Mouse (Mus musculus) cerebellum, adult 2 months (tissue): ENCODE measurements around the gene Rabep2. TPM values are rescaled to one million over a fixed set of nuclear protein-coding genes. Genes with fewer than 3 reads are reported as not detected.
A peak's percentile ranks its signal among the peaks of the same experiment; 100 is the strongest.

ENCODE experiments used
- DNase-seq, 2 experiments: peaks; one replicate each; pipeline ENCODE4 v3.0.0; 2021
- H3K27ac ChIP-seq: fragments of 200-500 bp; 2 replicates; pipeline ENCODE4 v1.5.1; 2012; ENCODE audit warnings: low read length, control low read depth, inconsistent platforms; ENCODE audit not compliant: insufficient read depth
- H3K27me3 ChIP-seq: fragments of 200-500 bp; 2 replicates; pipeline ENCODE4 v1.6.1; 2012; ENCODE audit warnings: inconsistent platforms, mild to moderate bottlenecking, low read length, moderate library complexity; ENCODE audit not compliant: control insufficient read depth, insufficient read depth
- H3K4me1 ChIP-seq: fragments of 200-500 bp; 2 replicates; pipeline ENCODE4 v1.6.1; 2011; ENCODE audit warnings: low read length; ENCODE audit not compliant: control insufficient read depth, insufficient read depth
- H3K4me3 ChIP-seq: fragments of 200-500 bp; replicated peaks from 2 replicates; pipeline ENCODE3; 2011; ENCODE audit warnings: mild to moderate bottlenecking, low read depth, low read length, control low read depth; ENCODE audit not compliant: insufficient read depth
- CTCF ChIP-seq: fragments of 200-500 bp; IDR thresholded peaks from 2 replicates; pipeline ENCODE4 v1.5.1; 2011; ENCODE audit warnings: low read depth, mild to moderate bottlenecking, control low read depth, low read length, moderate library complexity, borderline replicate concordance; ENCODE audit not compliant: insufficient read depth
- POLR2A ChIP-seq: fragments of 200-500 bp; IDR thresholded peaks from 2 replicates; pipeline ENCODE4 v1.6.1; 2011; ENCODE audit warnings: low read length, control low read depth, borderline replicate concordance; ENCODE audit not compliant: insufficient read depth
- WGBS: fragments of 180-500 bp; shearing (Covaris S2); methylation state at CpG from one replicate; pipeline ENCODE4 v1.1.7; 2018; 5-methylcytosine and 5-hydroxymethylcytosine counted together
- polyA plus RNA-seq: library from polyadenylated mRNA; depleted of rRNA; stranded (reverse); fragments of >200 nt; gene quantifications from 2 replicates; pipeline ENCODE4 v1.2.3, GENCODE M21; 2012

Gene Rabep2
- polyA plus RNA-seq, 1 experiment: 24.0 TPM

- no peak for DNase-seq
- Histone ChIP-seq H3K27ac (no peak overlapping the region), H3K27me3 (no peaks in the 10 kb centered on the region), H3K4me1 (no peaks in the 10 kb centered on the region), H3K4me3 (no peak overlapping the region)
- TF ChIP-seq CTCF: no peak
- no peak for TF ChIP-seq POLR2A
- WGBS: 86% methylated on average over 5 of the region's 5 CpGs
These were observed 6.8 kb upstream of the Rabep2 start for GRCm38 (mm10) chr7:126421756-126422155.

GRCm38 (mm10) chr7:126424161-126424560, 4.4 kb upstream of the Rabep2 start:
- Histone ChIP-seq H3K4me3 (no peak overlapping the region), H3K27ac (no peak overlapping the region), H3K27me3 (no peaks in the 10 kb centered on the region), H3K4me1 (no peaks in the 10 kb centered on the region; the same call in 1 of the 2 replicates)
- TF ChIP-seq CTCF (no peak), POLR2A (no peak)
- DNase-seq: no peak
- WGBS: 59% methylated on average over 6 of the region's 6 CpGs

GRCm38 (mm10) chr7:126427323-126427860, 1.2 kb upstream of the Rabep2 start:
- Histone ChIP-seq H3K27ac (no peak overlapping the region), H3K27me3 (no peaks in the 10 kb centered on the region), H3K4me1 (peaks cover 9% of the 10 kb centered on the region; the same call in 1 of the 2 replicates), H3K4me3 (no peak overlapping the region)
- DNase-seq: no peak
- 70% methylated on average over 12 of the region's 13 CpGs for WGBS
- TF ChIP-seq POLR2A (no peak), CTCF (no peak)

GRCm38 (mm10) chr7:126428154-126428553, 405 bp upstream of the Rabep2 start:
- no peak for TF ChIP-seq POLR2A
- no peak for TF ChIP-seq CTCF
- H3K27me3 ChIP-seq: no peaks in the 10 kb centered on the region
- 26% methylated on average over 4 of the region's 4 CpGs for WGBS
- DNase-seq: no peak
- peak overlapping the region; percentile 82 for H3K4me3 ChIP-seq
- H3K4me1 ChIP-seq: peaks cover 9% of the 10 kb centered on the region; the same call in 1 of the 2 replicates
- H3K27ac ChIP-seq: peak overlapping the region; percentile 89

GRCm38 (mm10) chr7:126429503-126429898, 942 bp downstream of the Rabep2 start:
- TF ChIP-seq POLR2A (no peak), CTCF (no peak)
- DNase-seq: no peak
- WGBS: 10% methylated on average over 15 of the region's 15 CpGs
- Histone ChIP-seq H3K4me1 (peaks cover 9% of the 10 kb centered on the region; the same call in 1 of the 2 replicates), H3K27ac (peak overlapping the region; percentile 15; the same call in 1 of the 2 replicates), H3K4me3 (peak overlapping the region; percentile 82), H3K27me3 (no peaks in the 10 kb centered on the region)

GRCm38 (mm10) chr7:126430167-126430566, 1.6 kb downstream of the Rabep2 start:
- H3K27ac ChIP-seq: peak overlapping the region; percentile 44; the same call in 1 of the 2 replicates
- H3K4me1 ChIP-seq: peaks cover 9% of the 10 kb centered on the region; the same call in 1 of the 2 replicates
- no peaks in the 10 kb centered on the region for H3K27me3 ChIP-seq
- H3K4me3 ChIP-seq: no peak overlapping the region
- TF ChIP-seq CTCF: no peak
- no peak for DNase-seq

GRCm38 (mm10) chr7:126434726-126435125, 6.2 kb downstream of the Rabep2 start:
- Histone ChIP-seq H3K4me3 (no peak overlapping the region), H3K27ac (no peak overlapping the region), H3K4me1 (peaks cover 7% of the 10 kb centered on the region), H3K27me3 (no peaks in the 10 kb centered on the region)
- DNase-seq: no peak
- TF ChIP-seq CTCF (no peak), POLR2A (no peak)
- 92% methylated on average over 7 of the region's 7 CpGs for WGBS

- TF ChIP-seq CTCF (no peak), POLR2A (no peak)
- Histone ChIP-seq H3K27ac (no peak overlapping the region), H3K27me3 (no peaks in the 10 kb centered on the region), H3K4me1 (no peaks in the 10 kb centered on the region; the same call in 1 of the 2 replicates), H3K4me3 (no peak overlapping the region)
- DNase-seq: no peak
- 82% methylated on average over 3 of the region's 3 CpGs for WGBS
These were observed 7.2 kb downstream of the Rabep2 start for GRCm38 (mm10) chr7:126435801-126436200.
